Mouse (Mus musculus) cerebellum, adult 2 months (tissue): ENCODE measurements around the gene Urm1.

Experiments used
- CTCF ChIP-seq: fragments of 200-500 bp; IDR thresholded peaks from 2 replicates; pipeline ENCODE4 v1.5.1; 2011; ENCODE audit warnings: low read depth, mild to moderate bottlenecking, control low read depth, low read length, moderate library complexity, borderline replicate concordance; ENCODE audit not compliant: insufficient read depth
- POLR2A ChIP-seq: fragments of 200-500 bp; IDR thresholded peaks from 2 replicates; pipeline ENCODE4 v1.6.1; 2011; ENCODE audit warnings: low read length, control low read depth, borderline replicate concordance; ENCODE audit not compliant: insufficient read depth

GRCm38 (mm10) chr2:29891773-29892172 is 71.9 kb downstream of the Urm1 start:
- TF ChIP-seq CTCF: no peak
- TF ChIP-seq POLR2A: no peak
